Mouse (Mus musculus) C2C12 (cell line): Measurements from ENCODE around the gene Zbtb8b. TPM values are rescaled to one million over a fixed set of nuclear protein-coding genes. Genes with fewer than 3 reads are reported as not detected.

ENCODE experiments used
- H3K27me3 ChIP-seq: one replicate; pipeline ENCODE4 v1.6.1; 2011; ENCODE audit not compliant: control insufficient read depth, insufficient read depth, insufficient read length
- H3K36me3 ChIP-seq: one replicate; pipeline ENCODE4 v1.6.1; 2011; ENCODE audit not compliant: control insufficient read depth, insufficient read depth
- H3K4me3 ChIP-seq: one replicate; pipeline ENCODE4 v1.5.1; 2011; ENCODE audit warnings: mild to moderate bottlenecking, control low read depth; ENCODE audit not compliant: poor library complexity, insufficient read depth, severe bottlenecking
- H3K79me2 ChIP-seq: one replicate; pipeline ENCODE4 v1.6.1; 2011; ENCODE audit not compliant: control insufficient read depth, insufficient read depth
- H3K79me3 ChIP-seq: one replicate; pipeline ENCODE4 v1.6.1; 2011; ENCODE audit warnings: low read depth, control low read depth
- H3ac ChIP-seq: one replicate; pipeline ENCODE3; 2011; ENCODE audit warnings: low read depth; ENCODE audit not compliant: control insufficient read depth, insufficient read length
- CEBPB ChIP-seq: IDR thresholded peaks from one replicate; pipeline ENCODE4 v1.6.1; 2011; ENCODE audit warnings: low read depth, mild to moderate bottlenecking, control low read depth, moderate library complexity
- CTCF ChIP-seq: IDR thresholded peaks from one replicate; pipeline ENCODE4 v1.5.1; 2011; ENCODE audit not compliant: control insufficient read depth, insufficient read depth, insufficient read length
- FOSL1 ChIP-seq: IDR thresholded peaks from one replicate; pipeline ENCODE4 v1.8.0; 2011; ENCODE audit warnings: mild to moderate bottlenecking, low read length; ENCODE audit not compliant: poor library complexity, insufficient read depth, severe bottlenecking
- MAX ChIP-seq: IDR thresholded peaks from one replicate; pipeline ENCODE4 v1.6.1; 2011; ENCODE audit warnings: mild to moderate bottlenecking, control low read depth
- MYOD1 ChIP-seq: IDR thresholded peaks from one replicate; pipeline ENCODE4 v1.6.1; 2011; ENCODE audit warnings: low read depth; ENCODE audit not compliant: control insufficient read depth, insufficient read length
- MYOG ChIP-seq: IDR thresholded peaks from one replicate; pipeline ENCODE4 v1.6.1; 2011; ENCODE audit not compliant: control insufficient read depth, insufficient read length; ENCODE audit errors: extremely low read depth
- USF1 ChIP-seq: IDR thresholded peaks from one replicate; pipeline ENCODE4 v1.6.1; 2011; ENCODE audit warnings: low read depth, mild to moderate bottlenecking, control low read depth, moderate library complexity
- polyA plus RNA-seq: library from polyadenylated mRNA; unstranded; fragments of >200 nt; fragmentation: generic; extraction: Trizol; gene quantifications from one replicate; pipeline ENCODE4 v1.2.1, GENCODE M21; 2012; ENCODE audit warnings: missing spikeins

The Zbtb8b gene
- polyA plus RNA-seq, 1 experiment, result not detected

- no peak for TF ChIP-seq MYOG
- TF ChIP-seq CEBPB, result no peak
- no peak for TF ChIP-seq MAX
- TF ChIP-seq USF1, result no peak
- TF ChIP-seq CTCF, result no peak
- no peak for TF ChIP-seq MYOD1
- TF ChIP-seq FOSL1, result no peak
- Histone ChIP-seq H3K79me3 (no peaks in the 10 kb centered on the region), H3K4me3 (no peak overlapping the region), H3ac (no peak overlapping the region), H3K79me2 (no peaks in the 10 kb centered on the region), H3K36me3 (no peaks in the 10 kb centered on the region), H3K27me3 (no peaks in the 10 kb centered on the region)
Observed at GRCm38 (mm10) chr4:129382029-129382428, 58.6 kb downstream of the Zbtb8b start.

GRCm38 (mm10) chr4:129381148-129381547 is 59.5 kb downstream of the Zbtb8b start:
- Histone ChIP-seq H3K36me3 (no peaks in the 10 kb centered on the region), H3K4me3 (no peak overlapping the region), H3K79me2 (no peaks in the 10 kb centered on the region), H3ac (no peak overlapping the region), H3K79me3 (no peaks in the 10 kb centered on the region), H3K27me3 (no peaks in the 10 kb centered on the region)
- TF ChIP-seq MAX (no peak), MYOD1 (no peak), CTCF (no peak), MYOG (no peak), CEBPB (no peak), FOSL1 (no peak), USF1 (no peak)

- Histone ChIP-seq H3K4me3 (no peak overlapping the region), H3K36me3 (no peaks in the 10 kb centered on the region), H3K79me3 (no peaks in the 10 kb centered on the region), H3K27me3 (no peaks in the 10 kb centered on the region), H3ac (no peak overlapping the region), H3K79me2 (no peaks in the 10 kb centered on the region)
- TF ChIP-seq CTCF (no peak), CEBPB (no peak), MYOG (no peak), USF1 (no peak), FOSL1 (no peak), MYOD1 (no peak), MAX (no peak)
Observed at GRCm38 (mm10) chr4:129379805-129380204, 60.8 kb downstream of the Zbtb8b start.

GRCm38 (mm10) chr4:129377601-129378390 is 62.9 kb downstream of the Zbtb8b start, which contains the start of gene Zbtb8a:
Zbtb8a (minus strand) TSS chr4:129378116.
- Histone ChIP-seq H3K4me3 (peak within 1 kb of the TSS; percentile 48), H3K79me3 (no peaks in the 10 kb centered on the region), H3K79me2 (no peaks in the 10 kb centered on the region), H3K36me3 (no peaks in the 10 kb centered on the region), H3ac (peak within 1 kb of the TSS; percentile 39), H3K27me3 (no peaks in the 10 kb centered on the region)
- TF ChIP-seq USF1, result no peak
- no peak for TF ChIP-seq CTCF
- TF ChIP-seq MYOD1, result no peak
- no peak for TF ChIP-seq MAX
- no peak for TF ChIP-seq CEBPB
- no peak for TF ChIP-seq MYOG
- no peak for TF ChIP-seq FOSL1

- Histone ChIP-seq H3K79me2 (no peaks in the 10 kb centered on the region), H3K36me3 (no peaks in the 10 kb centered on the region), H3K79me3 (no peaks in the 10 kb centered on the region), H3ac (peak overlapping the region; percentile 39), H3K27me3 (no peaks in the 10 kb centered on the region), H3K4me3 (peak overlapping the region; percentile 48)
- TF ChIP-seq MYOD1 (no peak), CEBPB (no peak), MAX (no peak), CTCF (no peak), FOSL1 (no peak), USF1 (no peak), MYOG (no peak)
Observed at GRCm38 (mm10) chr4:129376961-129377545, 63.6 kb downstream of the Zbtb8b start.

- H3K36me3 ChIP-seq, result no peaks in the 10 kb centered on the region
- H3K79me2 ChIP-seq, result no peaks in the 10 kb centered on the region
- no peak overlapping the region for H3K4me3 ChIP-seq
- no peaks in the 10 kb centered on the region for H3K79me3 ChIP-seq
- H3ac ChIP-seq, result no peak overlapping the region
- no peak for TF ChIP-seq MYOG
- TF ChIP-seq MYOD1, result peak; percentile 2
- TF ChIP-seq MAX, result no peak
- no peak for TF ChIP-seq CTCF
- no peak for TF ChIP-seq USF1
- TF ChIP-seq CEBPB, result no peak
- TF ChIP-seq FOSL1, result no peak
- no peaks in the 10 kb centered on the region for H3K27me3 ChIP-seq
Observed at GRCm38 (mm10) chr4:129375821-129376220, 64.8 kb downstream of the Zbtb8b start.

Other genes with a start within 250 kb of the Zbtb8b start
- 30.1 TPM for gene C77080, start 179.4 kb downstream of the Zbtb8b start, polyA plus RNA-seq
- gene Sync, start 153.2 kb downstream of the Zbtb8b start, polyA plus RNA-seq, result 15.0 TPM
- gene Rbbp4, start 105.5 kb downstream of the Zbtb8b start, polyA plus RNA-seq, result 195 TPM
- 31.2 TPM for gene Zbtb8os, start 105.2 kb downstream of the Zbtb8b start, polyA plus RNA-seq
- gene Zbtb8a, start 62.7 kb downstream of the Zbtb8b start, polyA plus RNA-seq, result 4.6 TPM
- 11.8 TPM for gene Bsdc1, start 20.7 kb upstream of the Zbtb8b start, polyA plus RNA-seq
- not detected for gene Tssk3, start 50.2 kb upstream of the Zbtb8b start, polyA plus RNA-seq
- not detected for gene Fam229a, start 50.3 kb upstream of the Zbtb8b start, polyA plus RNA-seq
- gene Marcksl1, start 72.7 kb upstream of the Zbtb8b start, polyA plus RNA-seq, result 148 TPM
- gene Hdac1, start 101.9 kb upstream of the Zbtb8b start, polyA plus RNA-seq, result 96.7 TPM
- 1.5 TPM for gene Lck, start 132.8 kb upstream of the Zbtb8b start, polyA plus RNA-seq
- gene Fam167b, start 137.7 kb upstream of the Zbtb8b start, polyA plus RNA-seq, result 0.27 TPM
- 416 TPM for gene Eif3i, start 159.8 kb upstream of the Zbtb8b start, polyA plus RNA-seq
- 218 TPM for gene Tmem234, start 159.8 kb upstream of the Zbtb8b start, polyA plus RNA-seq
- 0.40 TPM for gene Dcdc2b, start 173.4 kb upstream of the Zbtb8b start, polyA plus RNA-seq
- gene Iqcc, start 178.2 kb upstream of the Zbtb8b start, polyA plus RNA-seq, result 10.8 TPM
- gene Ccdc28b, start 183.1 kb upstream of the Zbtb8b start, polyA plus RNA-seq, result 7.7 TPM
- gene Txlna, start 200.2 kb upstream of the Zbtb8b start, polyA plus RNA-seq, result 43.0 TPM
- 23.9 TPM for gene Kpna6, start 231.9 kb upstream of the Zbtb8b start, polyA plus RNA-seq